8 mouse cellular contexts compared by ENCODE assay signal in the genomic region with DNA sequence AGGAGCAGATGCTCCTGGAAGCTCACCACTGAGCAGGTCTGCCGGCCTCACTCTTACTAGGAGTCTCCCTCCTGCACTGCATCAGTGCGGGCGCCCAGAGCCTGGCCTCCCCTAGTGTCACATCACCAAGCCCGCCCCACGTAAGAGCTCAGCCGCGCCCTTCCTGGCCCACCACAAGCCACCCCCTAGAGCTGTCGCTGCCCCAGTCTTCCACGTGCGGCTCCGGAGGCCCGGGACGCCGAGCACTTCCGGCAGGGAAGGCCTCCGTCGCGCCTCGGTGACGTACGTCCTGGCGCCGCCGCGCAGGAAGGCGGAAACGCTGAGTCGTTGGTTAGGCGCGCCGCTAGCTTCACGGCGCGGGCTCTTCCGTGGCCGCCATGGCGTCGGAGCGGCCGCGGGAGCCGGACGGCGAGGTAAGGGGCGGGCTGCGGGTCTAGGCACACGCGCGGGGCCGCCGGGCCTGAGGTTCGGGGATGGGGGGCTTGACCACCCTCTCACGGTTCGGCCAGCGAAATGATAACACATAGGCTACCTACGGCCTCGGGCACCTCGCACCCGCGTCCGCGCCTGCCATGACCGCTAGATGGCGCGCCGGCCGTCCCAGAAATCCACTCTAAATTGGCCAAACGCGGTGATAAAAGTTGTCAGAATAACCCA. TPM values are rescaled to one million over a fixed set of nuclear protein-coding genes. Genes with fewer than 3 reads are reported as not detected.
DNase-seq lines count a peak whose midpoint lies in the region; ATAC-seq lines count a peak whose summit lies in the region.

TSS of gene Secisbp2 (plus strand) at position 290 of the 657 bp plus-strand sequence.

- ATAC-seq in inflammation-experienced regulatory T-cells, adult 6 months, result peak; percentile 96
- peak; percentile 93 for ATAC-seq in megakaryocyte-erythroid progenitor cell, adult 5-6 weeks (replicated peaks; ENCODE audit: low FRiP score, low TSS enrichment, poor library complexity, severe bottlenecking)

- DNase-seq in adipocyte (ENCODE audit: low spot score), result peak; percentile 91
- peak; percentile 98 for DNase-seq in embryo, embryonic 10 days (ENCODE audit: low spot score)
- peak; percentile 96 for DNase-seq in gastrocnemius, postnatal 14 days
- peak; percentile 91 to 97 for DNase-seq in left cerebral cortex, postnatal 10 days (ENCODE audit: extremely low spot score in 1 of 2, low spot score in 2 of 2)
- peak; percentile 97 for DNase-seq in right cerebral cortex, postnatal 25 days
- peak; percentile 90 to 93 for DNase-seq in urinary bladder, postnatal 4 days (ENCODE audit: low spot score in 2 of 2)

- intact Hi-C loops in gastrocnemius, postnatal 14 days (cut with DNase I; ENCODE audit: low total_unique reads), result no loop called here
- intact Hi-C loops in left cerebral cortex, postnatal 10 days (cut with DNase I), result no loop called here

RNA-seq across cellular contexts. Expression of gene Secisbp2, which starts in this region (rescaled TPM):
- 1 to 10 TPM; 8.6 to 9.5 TPM for total RNA-seq in gastrocnemius, postnatal 14 days (2021)
- 10 to 100 TPM; 34.3 to 43.2 (median 34.5) TPM for polyA plus RNA-seq in inflammation-experienced regulatory T-cells, adult 6 months (2017; shearing (Covaris generic))
- total RNA-seq in left cerebral cortex, postnatal 10 days (2021), result 10 to 100 TPM; 16.4 TPM
- 33.2 and 41.6 TPM in 2 replicates for total RNA-seq in megakaryocyte-erythroid progenitor cell, adult 5-6 weeks (2014; fragmentation: Nextera tagmentation)
- total RNA-seq in megakaryocyte-erythroid progenitor cell, adult 5-6 weeks (2017), result 29.6 and 31.8 TPM in 2 replicates

Comparison
In these comparisons a context has a peak if more than half of its experiments do, and no peak if none do; other contexts are left out.
1. Peak in every context shown above with its lines: DNase-seq and ATAC-seq.